Mouse (Mus musculus) myocyte (in vitro differentiated cells): ENCODE results near the gene E2f4. TPM values are rescaled to one million over a fixed set of nuclear protein-coding genes. Genes with fewer than 3 reads are reported as not detected.

Experiments used
- H3K27me3 ChIP-seq: one replicate; pipeline ENCODE4 v1.6.1; 2011; ENCODE audit not compliant: control insufficient read depth, insufficient read depth, insufficient read length
- H3K36me3 ChIP-seq: one replicate; pipeline ENCODE4 v1.6.1; 2011; ENCODE audit not compliant: control insufficient read depth, insufficient read depth
- H3K4me2 ChIP-seq: one replicate; pipeline ENCODE4 v1.6.1; 2011; ENCODE audit warnings: low read depth, control low read depth
- H3K4me3 ChIP-seq: one replicate; pipeline ENCODE4 v1.5.1; 2011; ENCODE audit warnings: mild to moderate bottlenecking, control low read depth, moderate library complexity
- H3K79me2 ChIP-seq: one replicate; pipeline ENCODE4 v1.6.1; 2011; ENCODE audit not compliant: control insufficient read depth, insufficient read depth
- H3ac ChIP-seq: one replicate; pipeline ENCODE4 v1.6.1; 2011; ENCODE audit not compliant: control insufficient read depth, insufficient read length
- CEBPB ChIP-seq: IDR thresholded peaks from 2 replicates; pipeline ENCODE4 v1.6.1; 2011; ENCODE audit warnings: mild to moderate bottlenecking, moderate library complexity; ENCODE audit not compliant: poor library complexity, insufficient read depth, severe bottlenecking
- E2F4 ChIP-seq: IDR thresholded peaks from one replicate; pipeline ENCODE4 v1.6.1; 2011; ENCODE audit warnings: mild to moderate bottlenecking, control low read depth, moderate library complexity; ENCODE audit not compliant: insufficient read depth
- MAX ChIP-seq: IDR thresholded peaks from one replicate; pipeline ENCODE4 v1.6.1; 2011; ENCODE audit warnings: low read depth, mild to moderate bottlenecking, control low read depth
- MYOD1 ChIP-seq, 3 experiments: IDR thresholded peaks; one replicate each; pipeline ENCODE4 v1.6.1; 2011; ENCODE audit warnings: control low read depth in 2 of 3, low read depth in 2 of 3, mild to moderate bottlenecking in 2 of 3, moderate library complexity in 1 of 3; ENCODE audit not compliant: insufficient read length in 2 of 3, control insufficient read depth in 1 of 3
- MYOG ChIP-seq, 3 experiments: IDR thresholded peaks; one replicate each; pipeline ENCODE4 v1.6.1; 2011; ENCODE audit warnings: control low read depth in 2 of 3, low read depth in 2 of 3, mild to moderate bottlenecking in 2 of 3; ENCODE audit not compliant: insufficient read length in 2 of 3, control insufficient read depth in 1 of 3, insufficient read depth in 1 of 3
- POLR2A ChIP-seq: IDR thresholded peaks from one replicate; pipeline ENCODE4 v1.6.1; 2011; ENCODE audit warnings: low read depth, mild to moderate bottlenecking, control low read depth, moderate library complexity; ENCODE audit not compliant: insufficient read length
- POLR2AphosphoS2 ChIP-seq: IDR thresholded peaks from one replicate; pipeline ENCODE4 v1.6.1; 2011; ENCODE audit warnings: low read depth, control low read depth; ENCODE audit not compliant: insufficient read length
- REST ChIP-seq: IDR thresholded peaks from one replicate; pipeline ENCODE4 v1.6.1; 2011; ENCODE audit warnings: mild to moderate bottlenecking, control low read depth, moderate library complexity; ENCODE audit not compliant: insufficient read depth, insufficient read length
- SRF ChIP-seq: IDR thresholded peaks from one replicate; pipeline ENCODE4 v1.6.1; 2011; ENCODE audit warnings: low read depth; ENCODE audit not compliant: control insufficient read depth, insufficient read length
- TCF12 ChIP-seq: IDR thresholded peaks from one replicate; pipeline ENCODE4 v1.6.1; 2011; ENCODE audit warnings: mild to moderate bottlenecking, control low read depth; ENCODE audit not compliant: poor library complexity, insufficient read depth, severe bottlenecking
- TCF3 ChIP-seq: IDR thresholded peaks from one replicate; pipeline ENCODE4 v1.6.1; 2011; ENCODE audit warnings: low read depth, control low read depth; ENCODE audit not compliant: insufficient read length
- USF1 ChIP-seq: IDR thresholded peaks from one replicate; pipeline ENCODE4 v1.6.1; 2011; ENCODE audit warnings: low read depth, mild to moderate bottlenecking, control low read depth, moderate library complexity
- polyA plus RNA-seq: library from polyadenylated mRNA; unstranded; fragments of >200 nt; fragmentation: generic; extraction: Trizol; gene quantifications from one replicate; pipeline ENCODE4 v1.2.1, GENCODE M21; 2012; ENCODE audit warnings: missing spikeins

The E2f4 gene
- polyA plus RNA-seq, 1 experiment, result 59.7 TPM

DNA sequence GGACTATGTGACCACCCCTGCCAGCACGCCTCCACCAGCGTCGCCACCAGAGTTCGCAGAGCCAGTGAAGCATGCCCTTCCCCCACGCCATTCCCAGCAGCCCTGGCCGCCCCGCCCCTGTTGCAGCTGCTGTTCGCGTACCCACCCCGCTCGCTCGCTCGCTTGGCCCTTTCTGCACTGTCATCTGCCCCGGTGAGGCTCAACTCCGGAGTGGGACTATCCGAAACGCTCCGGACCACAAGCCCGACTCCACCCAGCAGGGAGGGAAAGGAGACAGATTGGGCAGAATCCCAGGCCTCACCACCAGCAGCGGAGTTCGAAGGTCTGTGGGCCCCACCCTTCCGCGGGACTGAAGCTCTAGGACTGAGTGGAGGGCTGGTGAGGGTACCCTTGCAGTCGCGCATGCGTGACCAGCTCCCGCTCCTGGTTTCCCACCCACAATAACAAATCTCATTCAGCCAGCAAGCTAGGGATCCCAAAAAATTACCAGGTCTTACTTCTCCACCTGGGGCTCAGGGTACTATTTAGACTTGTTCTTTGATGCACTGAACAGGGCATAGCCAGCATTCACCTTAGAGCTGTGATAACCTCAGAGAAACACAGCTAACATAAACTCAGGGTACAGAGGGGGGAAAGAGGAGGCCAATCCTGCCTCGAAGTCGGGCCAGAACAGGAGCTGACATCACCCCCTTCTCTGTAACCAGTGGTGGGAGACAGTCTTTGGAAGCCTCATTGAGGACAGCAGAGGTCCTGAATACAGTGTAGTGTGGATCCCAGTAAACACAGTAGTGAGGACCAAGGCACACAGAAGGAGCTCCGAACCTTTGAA is 21.0 kb upstream of the E2f4 start:
- peak overlapping the region; percentile 8 for H3ac ChIP-seq
- H3K36me3 ChIP-seq, result no peaks in the 10 kb centered on the region
- H3K27me3 ChIP-seq, result no peaks in the 10 kb centered on the region
- peak overlapping the region; percentile 76 for H3K4me2 ChIP-seq
- H3K4me3 ChIP-seq, result peak overlapping the region; percentile 30
- no peaks in the 10 kb centered on the region for H3K79me2 ChIP-seq
- no peak for TF ChIP-seq MAX
- TF ChIP-seq POLR2A, result peak; percentile 90
- peak; percentile 59 to 99 (median 98) for TF ChIP-seq MYOG (IDR thresholded peaks at IDR 0.05; ENCODE audit: control insufficient read depth in 1 of 3, insufficient read depth in 1 of 3, insufficient read length in 2 of 3, low read depth in 2 of 3)
- peak; percentile 32 for TF ChIP-seq REST
- peak; percentile 99 for TF ChIP-seq POLR2AphosphoS2
- TF ChIP-seq USF1, result no peak
- peak in 2 of 3 experiments; percentile 97 to 100 for TF ChIP-seq MYOD1 (IDR thresholded peaks at IDR 0.05; ENCODE audit: control insufficient read depth in 1 of 3, insufficient read length in 2 of 3, low read depth in 2 of 3)
- peak; percentile 89 for TF ChIP-seq TCF3
- no peak for TF ChIP-seq E2F4
- TF ChIP-seq TCF12, result peak; percentile 30
- no peak for TF ChIP-seq CEBPB
- peak; percentile 43 for TF ChIP-seq SRF

DNA sequence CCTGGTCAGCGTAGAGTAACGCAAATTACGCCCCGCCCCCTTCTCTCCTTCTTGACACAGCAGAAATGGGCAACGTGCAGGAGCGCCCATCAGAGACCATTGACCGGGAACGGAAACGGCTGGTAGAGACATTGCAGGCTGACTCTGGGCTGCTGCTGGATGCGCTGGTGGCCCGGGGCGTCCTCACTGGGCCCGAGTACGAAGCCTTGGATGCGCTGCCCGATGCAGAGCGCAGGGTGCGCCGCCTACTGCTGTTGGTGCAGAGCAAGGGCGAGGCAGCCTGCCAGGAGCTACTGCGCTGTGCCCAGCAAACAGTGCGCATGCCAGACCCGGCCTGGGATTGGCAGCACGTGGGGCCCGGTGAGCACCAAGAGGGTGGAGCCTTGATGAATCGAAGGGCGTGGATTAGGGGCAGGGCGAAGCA is 18.5 kb upstream of the E2f4 start:
- Histone ChIP-seq H3ac (no peak overlapping the region), H3K36me3 (peaks cover 4% of the 10 kb centered on the region), H3K27me3 (no peaks in the 10 kb centered on the region), H3K4me2 (no peak overlapping the region), H3K79me2 (no peaks in the 10 kb centered on the region), H3K4me3 (no peak overlapping the region)
- TF ChIP-seq E2F4 (no peak), MYOD1 (IDR thresholded peaks at IDR 0.05; ENCODE audit: control insufficient read depth in 1 of 3, insufficient read length in 2 of 3, low read depth in 2 of 3) (no peak), CEBPB (no peak), TCF12 (no peak), POLR2A (no peak), USF1 (no peak), MYOG (IDR thresholded peaks at IDR 0.05; ENCODE audit: control insufficient read depth in 1 of 3, insufficient read depth in 1 of 3, insufficient read length in 2 of 3, low read depth in 2 of 3) (no peak), SRF (no peak), POLR2AphosphoS2 (no peak), MAX (no peak), REST (no peak), TCF3 (no peak)

DNA sequence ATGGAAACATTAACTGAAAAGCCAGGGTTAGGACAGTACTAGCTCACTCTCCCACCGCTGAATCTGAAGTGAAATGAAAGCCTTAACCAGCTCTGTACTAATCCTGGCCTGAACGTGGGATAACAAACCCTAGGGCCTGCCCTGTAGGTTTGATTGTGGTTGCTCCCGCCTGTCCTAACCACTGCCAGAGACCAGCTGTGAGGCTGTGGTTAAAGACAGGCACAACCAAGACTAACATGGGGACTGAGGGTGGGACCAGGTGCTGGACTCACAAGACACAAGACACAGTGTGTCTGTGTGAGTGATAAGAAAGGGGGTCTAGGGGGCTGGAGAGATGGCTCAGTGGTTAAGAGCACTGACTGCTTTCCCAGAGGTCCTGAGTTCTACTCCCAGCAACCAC is 16.9 kb upstream of the E2f4 start:
- no peak overlapping the region for H3ac ChIP-seq

DNA sequence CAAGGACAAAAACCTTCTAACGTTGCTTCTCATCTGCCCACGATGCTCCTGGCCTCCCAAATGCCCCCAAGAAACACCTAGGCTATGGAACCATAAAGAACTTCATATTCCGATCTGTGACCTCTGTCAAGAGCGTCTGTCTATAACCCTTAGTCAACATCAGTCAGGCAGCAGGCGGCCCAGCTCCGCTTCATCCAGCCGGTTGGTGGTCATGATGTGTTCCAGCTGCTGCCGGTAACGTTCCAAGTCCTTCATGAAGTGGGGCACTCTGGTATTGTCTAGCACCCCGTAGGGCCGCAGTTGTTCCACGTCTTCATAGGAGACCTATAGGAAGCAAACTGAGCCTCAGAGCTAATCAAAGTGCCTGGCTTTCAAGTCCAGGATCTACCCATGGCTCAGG is 15.6 kb upstream of the E2f4 start:
- TF ChIP-seq POLR2AphosphoS2, result peak; percentile 19
- TF ChIP-seq TCF12, result no peak
- Histone ChIP-seq H3K27me3 (no peaks in the 10 kb centered on the region), H3K4me3 (no peak overlapping the region), H3K4me2 (no peak overlapping the region), H3ac (no peak overlapping the region), H3K79me2 (peaks cover 9% of the 10 kb centered on the region), H3K36me3 (peaks cover 4% of the 10 kb centered on the region)

More for the DNA sequence above, 16.9 kb upstream of the E2f4 start:
- Histone ChIP-seq H3K27me3 (no peaks in the 10 kb centered on the region), H3K4me2 (peak overlapping the region; percentile 18), H3K4me3 (no peak overlapping the region), H3K79me2 (no peaks in the 10 kb centered on the region), H3K36me3 (peaks cover 4% of the 10 kb centered on the region)
- TF ChIP-seq TCF12, result peak; percentile 37
- peak; percentile 4 to 91 (median 72) for TF ChIP-seq MYOG (IDR thresholded peaks at IDR 0.05; ENCODE audit: control insufficient read depth in 1 of 3, insufficient read depth in 1 of 3, insufficient read length in 2 of 3, low read depth in 2 of 3)
- no peak for TF ChIP-seq POLR2A
- peak in 2 of 3 experiments; percentile 78 for TF ChIP-seq MYOD1 (IDR thresholded peaks at IDR 0.05; ENCODE audit: control insufficient read depth in 1 of 3, insufficient read length in 2 of 3, low read depth in 2 of 3)

DNA sequence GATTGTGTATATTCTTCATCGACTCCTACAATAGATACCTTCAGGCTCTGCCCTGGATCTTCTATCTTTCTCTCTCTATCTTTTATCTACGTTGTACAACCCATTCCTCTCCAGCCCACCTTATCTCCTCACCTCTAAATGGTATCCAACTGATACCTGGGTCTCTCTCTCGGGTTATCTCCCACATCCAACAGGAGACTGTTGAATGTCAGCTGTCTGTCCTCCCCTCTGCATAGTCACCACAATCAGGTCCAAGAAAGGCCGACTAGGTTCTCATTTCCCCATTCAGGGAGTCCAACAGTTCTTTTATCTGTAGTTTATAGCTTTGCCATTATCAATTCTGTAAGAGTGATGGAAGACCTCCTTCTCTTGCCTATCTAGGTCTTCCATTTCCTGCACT is 15.2 kb upstream of the E2f4 start:
- TF ChIP-seq CEBPB (no peak), E2F4 (no peak), POLR2AphosphoS2 (no peak), MYOG (IDR thresholded peaks at IDR 0.05; ENCODE audit: control insufficient read depth in 1 of 3, insufficient read depth in 1 of 3, insufficient read length in 2 of 3, low read depth in 2 of 3) (no peak), MYOD1 (IDR thresholded peaks at IDR 0.05; ENCODE audit: control insufficient read depth in 1 of 3, insufficient read length in 2 of 3, low read depth in 2 of 3) (no peak), TCF12 (no peak)
- Histone ChIP-seq H3K36me3 (peaks cover 4% of the 10 kb centered on the region), H3K4me3 (no peak overlapping the region), H3ac (no peak overlapping the region), H3K27me3 (no peaks in the 10 kb centered on the region), H3K4me2 (no peak overlapping the region), H3K79me2 (peaks cover 10% of the 10 kb centered on the region)
